Mouse (Mus musculus): Measurements from ENCODE around the gene Prcc. TPM values are rescaled to one million over a fixed set of nuclear protein-coding genes. Genes with fewer than 3 reads are reported as not detected.

The Prcc gene
- polyA plus RNA-seq, 1 experiment from 2014 or later, result 15.8 TPM

- Histone ChIP-seq H3K36me3 (replicated peaks) (peaks cover 61% of the 10 kb centered on the region), H3K27me3 (no peaks in the 10 kb centered on the region), H3K4me3 (replicated peaks) (no peak overlapping the region), H3K4me1 (peaks cover 6% of the 10 kb centered on the region; the same call in 1 of the 2 replicates), H3K27ac (no peak overlapping the region), H3K9me3 (no peaks in the 10 kb centered on the region), H3K9ac (no peak overlapping the region), H3K4me2 (no peak overlapping the region)
- 88% methylated on average over 8 of the region's 8 CpGs for WGBS
- no peak for ATAC-seq (ENCODE audit: low FRiP score)
Measured at GRCm38 (mm10) chr3:87857666-87858065, 27.7 kb downstream of the Prcc start.

GRCm38 (mm10) chr3:87855936-87856335, 29.5 kb downstream of the Prcc start:
- Histone ChIP-seq H3K4me2 (no peak overlapping the region), H3K36me3 (replicated peaks) (peaks cover 46% of the 10 kb centered on the region), H3K4me3 (replicated peaks) (no peak overlapping the region), H3K4me1 (peaks cover 6% of the 10 kb centered on the region; the same call in 1 of the 2 replicates), H3K27me3 (no peaks in the 10 kb centered on the region), H3K9me3 (no peaks in the 10 kb centered on the region), H3K27ac (no peak overlapping the region), H3K9ac (no peak overlapping the region)
- ATAC-seq (ENCODE audit: low FRiP score), result no peak
- WGBS, result 91% methylated on average over 8 of the region's 8 CpGs

- Histone ChIP-seq H3K36me3 (replicated peaks) (peaks cover 38% of the 10 kb centered on the region), H3K27ac (no peak overlapping the region), H3K9ac (no peak overlapping the region), H3K27me3 (no peaks in the 10 kb centered on the region), H3K9me3 (no peaks in the 10 kb centered on the region), H3K4me2 (no peak overlapping the region), H3K4me1 (peaks cover 6% of the 10 kb centered on the region; the same call in 1 of the 2 replicates), H3K4me3 (replicated peaks) (no peak overlapping the region)
- 75% methylated on average over 7 of the region's 7 CpGs for WGBS
- no peak for ATAC-seq (ENCODE audit: low FRiP score)
Measured at GRCm38 (mm10) chr3:87854795-87855568, 30.4 kb downstream of the Prcc start.

- no peak overlapping the region for H3K4me2 ChIP-seq
- WGBS, result 83% methylated on average over 14 of the region's 14 CpGs
- no peak overlapping the region for H3K27ac ChIP-seq
- no peaks in the 10 kb centered on the region for H3K36me3 ChIP-seq (replicated peaks)
- ATAC-seq (ENCODE audit: low FRiP score), result no peak
- H3K9me3 ChIP-seq, result no peaks in the 10 kb centered on the region
- H3K27me3 ChIP-seq, result no peaks in the 10 kb centered on the region
- H3K9ac ChIP-seq, result no peak overlapping the region
- H3K4me1 ChIP-seq, result peaks cover 5% of the 10 kb centered on the region; the same call in 1 of the 2 replicates
- H3K4me3 ChIP-seq (replicated peaks), result no peak overlapping the region
Measured at GRCm38 (mm10) chr3:87849117-87849516, 36.3 kb downstream of the Prcc start.

- no peaks in the 10 kb centered on the region for H3K4me1 ChIP-seq
- no peak for ATAC-seq (ENCODE audit: low FRiP score)
- H3K27ac ChIP-seq, result no peak overlapping the region
- no peaks in the 10 kb centered on the region for H3K36me3 ChIP-seq (replicated peaks)
- no peak overlapping the region for H3K4me3 ChIP-seq (replicated peaks)
- 84% methylated on average over 5 of the region's 5 CpGs for WGBS
- H3K27me3 ChIP-seq, result no peaks in the 10 kb centered on the region
- no peak overlapping the region for H3K4me2 ChIP-seq
- no peak overlapping the region for H3K9ac ChIP-seq
- H3K9me3 ChIP-seq, result no peaks in the 10 kb centered on the region
Measured at GRCm38 (mm10) chr3:87847680-87848079, 37.7 kb downstream of the Prcc start.

- Histone ChIP-seq H3K4me3 (replicated peaks) (no peak within 1 kb of the TSS), H3K4me1 (no peaks in the 10 kb centered on the region), H3K27me3 (no peaks in the 10 kb centered on the region), H3K36me3 (replicated peaks) (no peaks in the 10 kb centered on the region), H3K9ac (no peak within 1 kb of the TSS), H3K9me3 (no peaks in the 10 kb centered on the region), H3K4me2 (no peak within 1 kb of the TSS), H3K27ac (no peak within 1 kb of the TSS)
- WGBS, result 78% methylated on average over 7 of the region's 7 CpGs
- ATAC-seq (ENCODE audit: low FRiP score), result no peak
Measured at GRCm38 (mm10) chr3:87846650-87847110, 38.7 kb downstream of the Prcc start, which contains the start of gene Sh2d2a. TSS of gene Sh2d2a (plus strand) at chr3:87846755.

GRCm38 (mm10) chr3:87846186-87846585, 39.2 kb downstream of the Prcc start:
- no peak for ATAC-seq (ENCODE audit: low FRiP score)
- WGBS, result 73% methylated on average over 4 of the region's 4 CpGs

GRCm38 (mm10) chr3:87844981-87845380, 40.4 kb downstream of the Prcc start:
- no peaks in the 10 kb centered on the region for H3K36me3 ChIP-seq (replicated peaks)
- H3K27ac ChIP-seq, result no peak overlapping the region
- H3K9me3 ChIP-seq, result no peaks in the 10 kb centered on the region
- no peak overlapping the region for H3K4me2 ChIP-seq
- no peak overlapping the region for H3K4me3 ChIP-seq (replicated peaks)
- H3K27me3 ChIP-seq, result 0 out of 2 replicates have a peak, but pooled peaks cover 2% of the 10 kb centered on the region
- WGBS, result 84% methylated on average over 4 of the region's 4 CpGs
- ATAC-seq (ENCODE audit: low FRiP score), result no peak
- H3K9ac ChIP-seq, result no peak overlapping the region
- H3K4me1 ChIP-seq, result no peaks in the 10 kb centered on the region

More at GRCm38 (mm10) chr3:87846186-87846585, 39.2 kb downstream of the Prcc start:
- H3K4me1 ChIP-seq, result no peaks in the 10 kb centered on the region
- no peaks in the 10 kb centered on the region for H3K27me3 ChIP-seq
- no peak overlapping the region for H3K4me2 ChIP-seq
- H3K9me3 ChIP-seq, result no peaks in the 10 kb centered on the region
- H3K36me3 ChIP-seq (replicated peaks), result no peaks in the 10 kb centered on the region
- H3K27ac ChIP-seq, result no peak overlapping the region
- H3K9ac ChIP-seq, result no peak overlapping the region
- H3K4me3 ChIP-seq (replicated peaks), result no peak overlapping the region

- Histone ChIP-seq H3K4me1 (no peaks in the 10 kb centered on the region), H3K36me3 (replicated peaks) (no peaks in the 10 kb centered on the region), H3K27ac (no peak overlapping the region), H3K27me3 (0 out of 2 replicates have a peak, but pooled peaks cover 4% of the 10 kb centered on the region), H3K9me3 (no peaks in the 10 kb centered on the region), H3K4me2 (no peak overlapping the region), H3K9ac (no peak overlapping the region), H3K4me3 (replicated peaks) (no peak overlapping the region)
- no peak for ATAC-seq (ENCODE audit: low FRiP score)
Measured at GRCm38 (mm10) chr3:87840858-87841257, 44.5 kb downstream of the Prcc start.

GRCm38 (mm10) chr3:87838622-87839021, 46.8 kb downstream of the Prcc start:
- Histone ChIP-seq H3K9ac (no peak overlapping the region), H3K36me3 (replicated peaks) (no peaks in the 10 kb centered on the region), H3K27me3 (0 out of 2 replicates have a peak, but pooled peaks cover 4% of the 10 kb centered on the region), H3K4me1 (no peaks in the 10 kb centered on the region), H3K27ac (no peak overlapping the region), H3K9me3 (no peaks in the 10 kb centered on the region), H3K4me3 (replicated peaks) (no peak overlapping the region), H3K4me2 (no peak overlapping the region)
- no peak; the same call in 1 of the 2 replicates for ATAC-seq (ENCODE audit: low FRiP score)
- 2% methylated on average over 4 of the region's 4 CpGs for WGBS

- no peaks in the 10 kb centered on the region for H3K4me1 ChIP-seq
- no peak for ATAC-seq (ENCODE audit: low FRiP score)
- WGBS, result 73% methylated on average over 5 of the region's 5 CpGs
Measured at GRCm38 (mm10) chr3:87833482-87833881, 51.9 kb downstream of the Prcc start.

GRCm38 (mm10) chr3:87832109-87832859, 53.1 kb downstream of the Prcc start:
- no peak overlapping the region for H3K27ac ChIP-seq
- ATAC-seq (ENCODE audit: low FRiP score), result no peak
- H3K4me1 ChIP-seq, result no peaks in the 10 kb centered on the region
- no peak overlapping the region for H3K4me2 ChIP-seq
- no peak overlapping the region for H3K9ac ChIP-seq
- 83% methylated on average over 7 of the region's 7 CpGs for whole genome bisulfite sequencing
- no peaks in the 10 kb centered on the region for H3K9me3 ChIP-seq
- no peaks in the 10 kb centered on the region for H3K36me3 ChIP-seq (replicated peaks)
- no peaks in the 10 kb centered on the region for H3K27me3 ChIP-seq
- no peak overlapping the region for H3K4me3 ChIP-seq (replicated peaks)

More at GRCm38 (mm10) chr3:87833482-87833881, 51.9 kb downstream of the Prcc start:
- Histone ChIP-seq H3K4me2 (no peak overlapping the region), H3K4me3 (replicated peaks) (no peak overlapping the region), H3K27ac (no peak overlapping the region), H3K9me3 (no peaks in the 10 kb centered on the region), H3K27me3 (no peaks in the 10 kb centered on the region), H3K36me3 (replicated peaks) (no peaks in the 10 kb centered on the region), H3K9ac (no peak overlapping the region)
